Mouse (Mus musculus): Measurements from ENCODE around the gene Snrpd2. TPM values are rescaled to one million over a fixed set of nuclear protein-coding genes. Genes with fewer than 3 reads are reported as not detected.
A peak's percentile ranks its signal among the peaks of the same experiment; 100 is the strongest.

Gene Snrpd2
- polyA plus RNA-seq, 1 experiment from 2014 or later, result 69.6 TPM

GRCm38 (mm10) chr7:19170142-19170541 lies 20.6 kb downstream of the Snrpd2 start:
- H3K9me3 ChIP-seq (ENCODE audit: control insufficient read depth), result no peaks in the 10 kb centered on the region
- no peaks in the 10 kb centered on the region for H3K36me3 ChIP-seq (ENCODE audit: control insufficient read depth, insufficient read depth)
- no peak overlapping the region for H3K4me3 ChIP-seq (ENCODE audit: low read depth, low read length)
- no peak for TF ChIP-seq CTCF (IDR thresholded peaks at IDR 0.05; ENCODE audit: low read depth)
- no peak overlapping the region for H3K9ac ChIP-seq (ENCODE audit: low read depth, low read length)
- no peak overlapping the region for H3K27ac ChIP-seq (ENCODE audit: low read depth, low read length)
- 47% methylated on average over 8 of the region's 8 CpGs for WGBS
- H3K4me2 ChIP-seq (replicated peaks; ENCODE audit: low read depth), result 0 out of 2 replicates have a peak overlapping the region, but pooled peaks have one; percentile 6
- no peaks in the 10 kb centered on the region; the same call in 1 of the 2 replicates for H3K27me3 ChIP-seq (replicated peaks; ENCODE audit: control insufficient read depth, insufficient read depth, low read length)
- H3K4me1 ChIP-seq (replicated peaks; ENCODE audit: control insufficient read depth, insufficient read depth, low read length), result no peaks in the 10 kb centered on the region; the same call in 1 of the 2 replicates
- no peak for ATAC-seq

GRCm38 (mm10) chr7:19171831-19172230 lies 22.3 kb downstream of the Snrpd2 start:
- H3K9ac ChIP-seq (ENCODE audit: low read depth, low read length), result no peak overlapping the region
- no peaks in the 10 kb centered on the region for H3K4me1 ChIP-seq (replicated peaks; ENCODE audit: control insufficient read depth, insufficient read depth, low read length)
- H3K27me3 ChIP-seq (replicated peaks; ENCODE audit: control insufficient read depth, insufficient read depth, low read length), result peaks cover 16% of the 10 kb centered on the region
- no peak overlapping the region for H3K4me3 ChIP-seq (ENCODE audit: low read depth, low read length)
- no peaks in the 10 kb centered on the region for H3K9me3 ChIP-seq (ENCODE audit: control insufficient read depth)
- H3K4me2 ChIP-seq (replicated peaks; ENCODE audit: low read depth), result no peak overlapping the region
- H3K27ac ChIP-seq (ENCODE audit: low read depth, low read length), result no peak overlapping the region
- H3K36me3 ChIP-seq (ENCODE audit: control insufficient read depth, insufficient read depth), result no peaks in the 10 kb centered on the region
- TF ChIP-seq CTCF (IDR thresholded peaks at IDR 0.05; ENCODE audit: low read depth), result no peak
- no peak for ATAC-seq
- WGBS, result 55% methylated on average over 8 of the region's 8 CpGs

- no peak overlapping the region for H3K9ac ChIP-seq (ENCODE audit: low read depth, low read length)
- TF ChIP-seq CTCF (IDR thresholded peaks at IDR 0.05; ENCODE audit: low read depth), result peak; percentile 89
- H3K27ac ChIP-seq (ENCODE audit: low read depth, low read length), result no peak overlapping the region
- no peaks in the 10 kb centered on the region for H3K4me1 ChIP-seq (replicated peaks; ENCODE audit: control insufficient read depth, insufficient read depth, low read length)
- 3% methylated on average over 17 of the region's 17 CpGs for WGBS
- ATAC-seq, result no peak
- H3K36me3 ChIP-seq (ENCODE audit: control insufficient read depth, insufficient read depth), result no peaks in the 10 kb centered on the region
- H3K9me3 ChIP-seq (ENCODE audit: control insufficient read depth), result no peaks in the 10 kb centered on the region
- no peak overlapping the region for H3K4me3 ChIP-seq (ENCODE audit: low read depth, low read length)
- H3K4me2 ChIP-seq (replicated peaks; ENCODE audit: low read depth), result peak overlapping the region; percentile 35
- H3K27me3 ChIP-seq (replicated peaks; ENCODE audit: control insufficient read depth, insufficient read depth, low read length), result peaks cover 26% of the 10 kb centered on the region
These were observed 23.4 kb downstream of the Snrpd2 start for GRCm38 (mm10) chr7:19172874-19173273.

- H3K27me3 ChIP-seq (replicated peaks; ENCODE audit: control insufficient read depth, insufficient read depth, low read length), result peaks cover 48% of the 10 kb centered on the region
- no peak within 1 kb of the TSS; the same call in 1 of the 2 replicates for H3K4me2 ChIP-seq (replicated peaks; ENCODE audit: low read depth)
- H3K9me3 ChIP-seq (ENCODE audit: control insufficient read depth), result 0 out of 2 replicates have a peak, but pooled peaks cover 4% of the 10 kb centered on the region
These were observed 26.4 kb downstream of the Snrpd2 start, which contains the start of gene Eml2 for GRCm38 (mm10) chr7:19175708-19176515. TSS of gene Eml2 (plus strand) at chr7:19176421.

GRCm38 (mm10) chr7:19176516-19176947 lies 27.0 kb downstream of the Snrpd2 start:
- H3K4me2 ChIP-seq (replicated peaks; ENCODE audit: low read depth), result no peak overlapping the region; the same call in 1 of the 2 replicates

More at GRCm38 (mm10) chr7:19175708-19176515, 26.4 kb downstream of the Snrpd2 start, which contains the start of gene Eml2:
- TF ChIP-seq CTCF (IDR thresholded peaks at IDR 0.05; ENCODE audit: low read depth), result no peak
- no peaks in the 10 kb centered on the region for H3K36me3 ChIP-seq (ENCODE audit: control insufficient read depth, insufficient read depth)
- H3K27ac ChIP-seq (ENCODE audit: low read depth, low read length), result no peak within 1 kb of the TSS
- H3K4me3 ChIP-seq (ENCODE audit: low read depth, low read length), result 0 out of 2 replicates have a peak within 1 kb of the TSS, but pooled peaks have one; percentile 12
- peak; percentile 34; the same call in 1 of the 2 replicates for ATAC-seq
- no peaks in the 10 kb centered on the region for H3K4me1 ChIP-seq (replicated peaks; ENCODE audit: control insufficient read depth, insufficient read depth, low read length)
- 2% methylated on average over 30 of the region's 30 CpGs for WGBS
- no peak within 1 kb of the TSS for H3K9ac ChIP-seq (ENCODE audit: low read depth, low read length)

GRCm38 (mm10) chr7:19177216-19177615 lies 27.7 kb downstream of the Snrpd2 start:
- 0 out of 2 replicates have a peak, but pooled peaks cover 4% of the 10 kb centered on the region for H3K4me1 ChIP-seq (replicated peaks; ENCODE audit: control insufficient read depth, insufficient read depth, low read length)
- no peak overlapping the region for H3K4me3 ChIP-seq (ENCODE audit: low read depth, low read length)
- 0 out of 2 replicates have a peak, but pooled peaks cover 4% of the 10 kb centered on the region for H3K9me3 ChIP-seq (ENCODE audit: control insufficient read depth)
- WGBS, result 75% methylated on average over 7 of the region's 7 CpGs
- H3K27ac ChIP-seq (ENCODE audit: low read depth, low read length), result no peak overlapping the region
- TF ChIP-seq CTCF (IDR thresholded peaks at IDR 0.05; ENCODE audit: low read depth), result no peak
- H3K27me3 ChIP-seq (replicated peaks; ENCODE audit: control insufficient read depth, insufficient read depth, low read length), result peaks cover 48% of the 10 kb centered on the region
- ATAC-seq, result no peak
- H3K36me3 ChIP-seq (ENCODE audit: control insufficient read depth, insufficient read depth), result no peaks in the 10 kb centered on the region
- no peak overlapping the region for H3K9ac ChIP-seq (ENCODE audit: low read depth, low read length)
- H3K4me2 ChIP-seq (replicated peaks; ENCODE audit: low read depth), result no peak overlapping the region

More at GRCm38 (mm10) chr7:19176516-19176947, 27.0 kb downstream of the Snrpd2 start:
- no peak for ATAC-seq
- peaks cover 48% of the 10 kb centered on the region for H3K27me3 ChIP-seq (replicated peaks; ENCODE audit: control insufficient read depth, insufficient read depth, low read length)
- 0 out of 2 replicates have a peak overlapping the region, but pooled peaks have one; percentile 12 for H3K4me3 ChIP-seq (ENCODE audit: low read depth, low read length)
- WGBS, result 8% methylated on average over 21 of the region's 21 CpGs
- 0 out of 2 replicates have a peak, but pooled peaks cover 3% of the 10 kb centered on the region for H3K4me1 ChIP-seq (replicated peaks; ENCODE audit: control insufficient read depth, insufficient read depth, low read length)
- no peak overlapping the region for H3K27ac ChIP-seq (ENCODE audit: low read depth, low read length)
- no peak overlapping the region for H3K9ac ChIP-seq (ENCODE audit: low read depth, low read length)
- TF ChIP-seq CTCF (IDR thresholded peaks at IDR 0.05; ENCODE audit: low read depth), result no peak
- H3K9me3 ChIP-seq (ENCODE audit: control insufficient read depth), result 0 out of 2 replicates have a peak, but pooled peaks cover 4% of the 10 kb centered on the region
- H3K36me3 ChIP-seq (ENCODE audit: control insufficient read depth, insufficient read depth), result no peaks in the 10 kb centered on the region

Measured in intestine, postnatal 0 days (tissue).